Mouse (Mus musculus): ENCODE data around the gene Atp11c. TPM values are rescaled to one million over a fixed set of nuclear protein-coding genes. Genes with fewer than 3 reads are reported as not detected.

Atp11c gene
- polyA plus RNA-seq, 1 experiment = 3.4 TPM

GRCm38 (mm10) chrX:60545906-60546305, 46.6 kb downstream of the Atp11c start:
- TF ChIP-seq CTCF (IDR thresholded peaks at IDR 0.05; ENCODE audit: control insufficient read depth, insufficient read depth, insufficient replicate concordance, low read depth, low read length) (no peak), POLR2A (IDR thresholded peaks at IDR 0.05; ENCODE audit: control insufficient read depth, low read depth, low read length) (no peak)
- Histone ChIP-seq H3K27ac (ENCODE audit: control insufficient read depth, insufficient read depth, low read depth, low read length) (no peak overlapping the region), H3K4me3 (ENCODE audit: control insufficient read depth, low read depth, low read length) (no peak overlapping the region), H3K36me3 (ENCODE audit: control insufficient read depth, insufficient read depth, low read length) (no peaks in the 10 kb centered on the region), H3K27me3 (ENCODE audit: control insufficient read depth, insufficient read depth, low read length) (no peaks in the 10 kb centered on the region), H3K4me1 (ENCODE audit: control insufficient read depth, insufficient read depth, low read length) (no peaks in the 10 kb centered on the region; the same call in 1 of the 2 replicates)

- Histone ChIP-seq H3K27me3 (ENCODE audit: control insufficient read depth, insufficient read depth, low read length) (no peaks in the 10 kb centered on the region), H3K27ac (ENCODE audit: control insufficient read depth, insufficient read depth, low read depth, low read length) (no peak overlapping the region), H3K4me1 (ENCODE audit: control insufficient read depth, insufficient read depth, low read length) (no peaks in the 10 kb centered on the region; the same call in 1 of the 2 replicates)
Observed at GRCm38 (mm10) chrX:60545444-60545843, 47.1 kb downstream of the Atp11c start.

GRCm38 (mm10) chrX:60544098-60544497, 48.4 kb downstream of the Atp11c start:
- H3K4me1 ChIP-seq (ENCODE audit: control insufficient read depth, insufficient read depth, low read length) = no peaks in the 10 kb centered on the region; the same call in 1 of the 2 replicates
- H3K4me3 ChIP-seq (ENCODE audit: control insufficient read depth, low read depth, low read length) = no peak overlapping the region
- H3K27me3 ChIP-seq (ENCODE audit: control insufficient read depth, insufficient read depth, low read length) = no peaks in the 10 kb centered on the region
- no peaks in the 10 kb centered on the region for H3K36me3 ChIP-seq (ENCODE audit: control insufficient read depth, insufficient read depth, low read length)
- TF ChIP-seq CTCF (IDR thresholded peaks at IDR 0.05; ENCODE audit: control insufficient read depth, insufficient read depth, insufficient replicate concordance, low read depth, low read length) (no peak), POLR2A (IDR thresholded peaks at IDR 0.05; ENCODE audit: control insufficient read depth, low read depth, low read length) (no peak)
- H3K27ac ChIP-seq (ENCODE audit: control insufficient read depth, insufficient read depth, low read depth, low read length) = no peak overlapping the region

More at GRCm38 (mm10) chrX:60545444-60545843, 47.1 kb downstream of the Atp11c start:
- TF ChIP-seq POLR2A (IDR thresholded peaks at IDR 0.05; ENCODE audit: control insufficient read depth, low read depth, low read length) (no peak), CTCF (IDR thresholded peaks at IDR 0.05; ENCODE audit: control insufficient read depth, insufficient read depth, insufficient replicate concordance, low read depth, low read length) (no peak)
- Histone ChIP-seq H3K4me3 (ENCODE audit: control insufficient read depth, low read depth, low read length) (no peak overlapping the region), H3K36me3 (ENCODE audit: control insufficient read depth, insufficient read depth, low read length) (no peaks in the 10 kb centered on the region)

- Histone ChIP-seq H3K4me1 (ENCODE audit: control insufficient read depth, insufficient read depth, low read length) (no peaks in the 10 kb centered on the region), H3K36me3 (ENCODE audit: control insufficient read depth, insufficient read depth, low read length) (no peaks in the 10 kb centered on the region), H3K4me3 (ENCODE audit: control insufficient read depth, low read depth, low read length) (no peak overlapping the region), H3K27ac (ENCODE audit: control insufficient read depth, insufficient read depth, low read depth, low read length) (no peak overlapping the region), H3K27me3 (ENCODE audit: control insufficient read depth, insufficient read depth, low read length) (no peaks in the 10 kb centered on the region)
- TF ChIP-seq POLR2A (IDR thresholded peaks at IDR 0.05; ENCODE audit: control insufficient read depth, low read depth, low read length) = no peak
- TF ChIP-seq CTCF (IDR thresholded peaks at IDR 0.05; ENCODE audit: control insufficient read depth, insufficient read depth, insufficient replicate concordance, low read depth, low read length) = no peak
Observed at GRCm38 (mm10) chrX:60542901-60543300, 49.6 kb downstream of the Atp11c start.

- TF ChIP-seq CTCF (IDR thresholded peaks at IDR 0.05; ENCODE audit: control insufficient read depth, insufficient read depth, insufficient replicate concordance, low read depth, low read length) (no peak), POLR2A (IDR thresholded peaks at IDR 0.05; ENCODE audit: control insufficient read depth, low read depth, low read length) (no peak)
- no peak within 1 kb of the TSS for H3K4me3 ChIP-seq (ENCODE audit: control insufficient read depth, low read depth, low read length)
- no peak within 1 kb of the TSS for H3K27ac ChIP-seq (ENCODE audit: control insufficient read depth, insufficient read depth, low read depth, low read length)
- H3K27me3 ChIP-seq (ENCODE audit: control insufficient read depth, insufficient read depth, low read length) = no peaks in the 10 kb centered on the region
- H3K4me1 ChIP-seq (ENCODE audit: control insufficient read depth, insufficient read depth, low read length) = no peaks in the 10 kb centered on the region
- H3K36me3 ChIP-seq (ENCODE audit: control insufficient read depth, insufficient read depth, low read length) = no peaks in the 10 kb centered on the region
Observed at GRCm38 (mm10) chrX:60539149-60539548, 53.3 kb downstream of the Atp11c start, which contains the start of gene Gm7073. Gene Gm7073, minus strand, starts transcription at chrX:60539249.

GRCm38 (mm10) chrX:60503995-60504394, 88.5 kb downstream of the Atp11c start:
- TF ChIP-seq CTCF (IDR thresholded peaks at IDR 0.05; ENCODE audit: control insufficient read depth, insufficient read depth, insufficient replicate concordance, low read depth, low read length) (peak; percentile 52; the same call in 1 of the 2 replicates), POLR2A (IDR thresholded peaks at IDR 0.05; ENCODE audit: control insufficient read depth, low read depth, low read length) (no peak)
- H3K27ac ChIP-seq (ENCODE audit: control insufficient read depth, insufficient read depth, low read depth, low read length) = no peak overlapping the region
- no peaks in the 10 kb centered on the region for H3K4me1 ChIP-seq (ENCODE audit: control insufficient read depth, insufficient read depth, low read length)
- no peak overlapping the region for H3K4me3 ChIP-seq (ENCODE audit: control insufficient read depth, low read depth, low read length)
- no peaks in the 10 kb centered on the region for H3K27me3 ChIP-seq (ENCODE audit: control insufficient read depth, insufficient read depth, low read length)
- H3K36me3 ChIP-seq (ENCODE audit: control insufficient read depth, insufficient read depth, low read length) = no peaks in the 10 kb centered on the region

- Histone ChIP-seq H3K4me1 (ENCODE audit: control insufficient read depth, insufficient read depth, low read length) (no peaks in the 10 kb centered on the region), H3K27ac (ENCODE audit: control insufficient read depth, insufficient read depth, low read depth, low read length) (no peak overlapping the region), H3K27me3 (ENCODE audit: control insufficient read depth, insufficient read depth, low read length) (no peaks in the 10 kb centered on the region), H3K36me3 (ENCODE audit: control insufficient read depth, insufficient read depth, low read length) (no peaks in the 10 kb centered on the region), H3K4me3 (ENCODE audit: control insufficient read depth, low read depth, low read length) (no peak overlapping the region)
- TF ChIP-seq CTCF (IDR thresholded peaks at IDR 0.05; ENCODE audit: control insufficient read depth, insufficient read depth, insufficient replicate concordance, low read depth, low read length) (no peak), POLR2A (IDR thresholded peaks at IDR 0.05; ENCODE audit: control insufficient read depth, low read depth, low read length) (no peak)
Observed at GRCm38 (mm10) chrX:60497750-60498149, 94.7 kb downstream of the Atp11c start.
